Mouse (Mus musculus) neural tube, embryonic 14.5 days (tissue): ENCODE results near the gene Fam3c. TPM values are rescaled to one million over a fixed set of nuclear protein-coding genes. Genes with fewer than 3 reads are reported as not detected.

Source experiments
- ATAC-seq: fragments of 200-750 bp; cut with Nextera tagmentation; 2 replicates; pipeline ENCODE4 v1.8.0; 2017; ENCODE audit warnings: low read depth, mild to moderate bottlenecking, moderate TSS enrichment, moderate library complexity
- H3K27ac ChIP-seq: fragments of 300-500 bp; sonication (generic); 2 replicates; pipeline ENCODE4 v1.5.1; 2014; ENCODE audit warnings: low read depth, mild to moderate bottlenecking, control low read depth, low read length, moderate library complexity, mixed read lengths
- H3K27me3 ChIP-seq: fragments of 300-500 bp; sonication (generic); 2 replicates; pipeline ENCODE4 v1.6.1; 2014; ENCODE audit warnings: low read length; ENCODE audit not compliant: control insufficient read depth, insufficient read depth
- H3K36me3 ChIP-seq: fragments of 300-500 bp; sonication (generic); 2 replicates; pipeline ENCODE4 v1.6.1; 2014; ENCODE audit warnings: low read length, mixed read lengths; ENCODE audit not compliant: control insufficient read depth, insufficient read depth
- H3K4me1 ChIP-seq: fragments of 300-500 bp; sonication (generic); 2 replicates; pipeline ENCODE4 v1.6.1; 2014; ENCODE audit warnings: low read length; ENCODE audit not compliant: control insufficient read depth, insufficient read depth
- H3K4me2 ChIP-seq: fragments of 300-500 bp; sonication (generic); 2 replicates; pipeline ENCODE4 v1.6.1; 2014; ENCODE audit warnings: mild to moderate bottlenecking, low read depth, low read length, control low read depth
- H3K4me3 ChIP-seq: fragments of 300-500 bp; sonication (generic); 2 replicates; pipeline ENCODE4 v1.5.1; 2014; ENCODE audit warnings: low read depth, low read length, control low read depth, mixed read lengths
- H3K9ac ChIP-seq: fragments of 300-500 bp; sonication (generic); replicated peaks from 2 replicates; pipeline ENCODE4 v1.6.1; 2014; ENCODE audit warnings: low read depth, mild to moderate bottlenecking, control low read depth, low read length, mixed read lengths
- H3K9me3 ChIP-seq: fragments of 300-500 bp; sonication (generic); 2 replicates; pipeline ENCODE4 v1.6.1; 2016; ENCODE audit warnings: low read length; ENCODE audit not compliant: control insufficient read depth
- WGBS: fragments of 180-500 bp; shearing (Covaris S2); extraction: QIAGEN DNeasy Blood & Tissue Kit; methylation state at CpG from one replicate; pipeline ENCODE4 v1.1.7; 2014; 5-methylcytosine and 5-hydroxymethylcytosine counted together
- polyA plus RNA-seq: library from polyadenylated mRNA; unstranded; fragments of >200 nt; fragmentation: Nextera tagmentation; extraction: Ambion mirVana; gene quantifications from 2 replicates; pipeline ENCODE4 v1.2.1, GENCODE M21; 2014

The Fam3c gene
- polyA plus RNA-seq, 1 experiment from 2014 or later, result 80.5 TPM

- H3K36me3 ChIP-seq, result no peaks in the 10 kb centered on the region
- no peaks in the 10 kb centered on the region for H3K27me3 ChIP-seq
- no peak overlapping the region for H3K4me2 ChIP-seq
- no peaks in the 10 kb centered on the region for H3K4me1 ChIP-seq
- 92% methylated on average over 5 of the region's 5 CpGs for WGBS
- H3K27ac ChIP-seq, result no peak overlapping the region
- no peak overlapping the region for H3K9ac ChIP-seq
- H3K4me3 ChIP-seq, result no peak overlapping the region
- H3K9me3 ChIP-seq, result no peaks in the 10 kb centered on the region
- no peak for ATAC-seq
Observed at GRCm38 (mm10) chr6:22385254-22385870, 29.3 kb upstream of the Fam3c start.

GRCm38 (mm10) chr6:22380269-22380668 is 24.2 kb upstream of the Fam3c start:
- Histone ChIP-seq H3K27me3 (no peaks in the 10 kb centered on the region), H3K4me1 (no peaks in the 10 kb centered on the region), H3K27ac (no peak overlapping the region), H3K4me2 (no peak overlapping the region), H3K4me3 (no peak overlapping the region), H3K9me3 (no peaks in the 10 kb centered on the region), H3K36me3 (no peaks in the 10 kb centered on the region), H3K9ac (no peak overlapping the region)
- WGBS, result 98% methylated on average over 3 of the region's 3 CpGs
- ATAC-seq, result no peak

- ATAC-seq, result no peak
- H3K9ac ChIP-seq, result no peak overlapping the region
Observed at GRCm38 (mm10) chr6:22379831-22380230, 23.8 kb upstream of the Fam3c start.

GRCm38 (mm10) chr6:22378462-22378861 is 22.4 kb upstream of the Fam3c start:
- WGBS, result 80% methylated on average over 5 of the region's 5 CpGs
- no peaks in the 10 kb centered on the region for H3K4me1 ChIP-seq
- no peak overlapping the region for H3K27ac ChIP-seq
- no peaks in the 10 kb centered on the region for H3K36me3 ChIP-seq
- no peak overlapping the region for H3K4me2 ChIP-seq
- H3K27me3 ChIP-seq, result no peaks in the 10 kb centered on the region
- no peaks in the 10 kb centered on the region for H3K9me3 ChIP-seq
- ATAC-seq, result no peak
- H3K9ac ChIP-seq, result no peak overlapping the region
- no peak overlapping the region for H3K4me3 ChIP-seq

More at GRCm38 (mm10) chr6:22379831-22380230, 23.8 kb upstream of the Fam3c start:
- H3K4me3 ChIP-seq, result no peak overlapping the region
- 94% methylated on average over 1 of the region's 1 CpGs for WGBS
- H3K27me3 ChIP-seq, result no peaks in the 10 kb centered on the region
- no peak overlapping the region for H3K4me2 ChIP-seq
- H3K27ac ChIP-seq, result no peak overlapping the region
- no peaks in the 10 kb centered on the region for H3K9me3 ChIP-seq
- no peaks in the 10 kb centered on the region for H3K4me1 ChIP-seq
- H3K36me3 ChIP-seq, result no peaks in the 10 kb centered on the region

- WGBS, result 79% methylated on average over 3 of the region's 3 CpGs
Observed at GRCm38 (mm10) chr6:22374791-22375190, 18.7 kb upstream of the Fam3c start.

GRCm38 (mm10) chr6:22373476-22373875 is 17.4 kb upstream of the Fam3c start:
- Histone ChIP-seq H3K27me3 (no peaks in the 10 kb centered on the region), H3K27ac (no peak overlapping the region), H3K9ac (no peak overlapping the region), H3K4me2 (no peak overlapping the region), H3K36me3 (no peaks in the 10 kb centered on the region), H3K9me3 (no peaks in the 10 kb centered on the region), H3K4me1 (no peaks in the 10 kb centered on the region), H3K4me3 (no peak overlapping the region)
- no peak for ATAC-seq
- WGBS, result 85% methylated on average over 2 of the region's 2 CpGs

More at GRCm38 (mm10) chr6:22374791-22375190, 18.7 kb upstream of the Fam3c start:
- H3K27me3 ChIP-seq, result no peaks in the 10 kb centered on the region
- H3K9me3 ChIP-seq, result no peaks in the 10 kb centered on the region
- no peaks in the 10 kb centered on the region for H3K36me3 ChIP-seq
- H3K27ac ChIP-seq, result no peak overlapping the region
- H3K4me3 ChIP-seq, result no peak overlapping the region
- H3K4me1 ChIP-seq, result no peaks in the 10 kb centered on the region
- no peak for ATAC-seq
- H3K4me2 ChIP-seq, result no peak overlapping the region
- H3K9ac ChIP-seq, result no peak overlapping the region

GRCm38 (mm10) chr6:22366977-22367376 is 10.9 kb upstream of the Fam3c start:
- H3K4me1 ChIP-seq, result no peaks in the 10 kb centered on the region
- ATAC-seq, result no peak
- H3K9ac ChIP-seq, result no peak overlapping the region
- WGBS, result 94% methylated on average over 2 of the region's 2 CpGs
- H3K27ac ChIP-seq, result no peak overlapping the region
- H3K27me3 ChIP-seq, result no peaks in the 10 kb centered on the region
- no peak overlapping the region for H3K4me2 ChIP-seq
- H3K9me3 ChIP-seq, result no peaks in the 10 kb centered on the region
- no peaks in the 10 kb centered on the region for H3K36me3 ChIP-seq
- H3K4me3 ChIP-seq, result no peak overlapping the region

- Histone ChIP-seq H3K4me2 (no peak overlapping the region), H3K9me3 (no peaks in the 10 kb centered on the region), H3K27me3 (no peaks in the 10 kb centered on the region), H3K9ac (no peak overlapping the region), H3K27ac (no peak overlapping the region), H3K4me3 (no peak overlapping the region), H3K4me1 (no peaks in the 10 kb centered on the region), H3K36me3 (no peaks in the 10 kb centered on the region)
- ATAC-seq, result no peak
- WGBS, result 80% methylated on average over 3 of the region's 3 CpGs
Observed at GRCm38 (mm10) chr6:22363590-22363989, 7.5 kb upstream of the Fam3c start.

GRCm38 (mm10) chr6:22361941-22362340 is 5.9 kb upstream of the Fam3c start:
- Histone ChIP-seq H3K9ac (no peak overlapping the region), H3K4me3 (no peak overlapping the region), H3K36me3 (no peaks in the 10 kb centered on the region), H3K9me3 (no peaks in the 10 kb centered on the region), H3K27me3 (no peaks in the 10 kb centered on the region), H3K4me2 (no peak overlapping the region), H3K27ac (no peak overlapping the region), H3K4me1 (no peaks in the 10 kb centered on the region)
- WGBS, result 52% methylated on average over 3 of the region's 3 CpGs
- no peak for ATAC-seq
